Mouse (Mus musculus) B cell, adult 62 days (primary cell): ENCODE results near the gene Cfap36. TPM values are rescaled to one million over a fixed set of nuclear protein-coding genes. Genes with fewer than 3 reads are reported as not detected.

Experiments
- total RNA-seq: library from RNA; stranded (reverse); gene quantifications from 4 replicates; pipeline ENCODE4 v1.2.4, GENCODE M21; 2023

The Cfap36 gene
- total RNA-seq, result 18.4 to 26.9 TPM (median 24.0 TPM) in 4 replicates

DNA sequence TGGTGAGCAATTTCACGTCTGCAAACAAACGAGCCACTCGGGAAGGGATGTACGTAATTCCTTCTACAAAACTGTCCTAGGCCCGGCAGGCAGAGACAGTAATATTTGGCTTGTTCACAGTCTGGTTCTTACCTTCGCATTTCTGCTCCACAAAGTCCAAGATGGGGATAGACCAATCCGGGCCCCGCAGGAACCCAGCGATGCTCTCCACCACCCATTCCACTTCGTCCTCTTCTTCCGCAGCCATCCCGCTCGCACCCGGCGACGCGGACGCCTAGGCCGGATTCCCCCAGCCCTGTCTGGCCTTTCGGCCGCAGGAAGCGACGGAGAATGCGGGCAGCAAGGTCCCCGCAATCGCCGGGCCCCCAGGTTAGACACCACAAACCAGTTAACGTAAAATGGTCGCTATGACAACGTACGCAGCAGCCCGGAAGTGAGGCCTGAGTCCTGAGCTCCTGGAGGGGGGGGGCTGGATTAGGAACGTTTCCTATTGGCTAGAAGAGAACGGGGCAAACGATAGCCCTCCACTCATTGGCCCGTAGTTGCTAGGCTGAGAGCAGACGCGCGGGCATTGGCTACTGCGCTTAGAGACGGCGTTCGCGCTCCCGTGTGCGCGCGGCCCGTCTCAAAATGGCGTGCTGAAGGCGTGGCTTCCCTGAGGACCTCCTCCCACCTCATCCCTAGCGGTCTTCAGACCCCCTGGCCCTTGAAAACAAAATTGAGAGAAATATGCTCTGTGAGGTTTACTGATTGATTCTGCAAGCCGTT, at the start of gene Cfap36:
Gene Cfap36, minus strand, starts transcription at position 527 of the 768 bp plus-strand sequence.

DNA sequence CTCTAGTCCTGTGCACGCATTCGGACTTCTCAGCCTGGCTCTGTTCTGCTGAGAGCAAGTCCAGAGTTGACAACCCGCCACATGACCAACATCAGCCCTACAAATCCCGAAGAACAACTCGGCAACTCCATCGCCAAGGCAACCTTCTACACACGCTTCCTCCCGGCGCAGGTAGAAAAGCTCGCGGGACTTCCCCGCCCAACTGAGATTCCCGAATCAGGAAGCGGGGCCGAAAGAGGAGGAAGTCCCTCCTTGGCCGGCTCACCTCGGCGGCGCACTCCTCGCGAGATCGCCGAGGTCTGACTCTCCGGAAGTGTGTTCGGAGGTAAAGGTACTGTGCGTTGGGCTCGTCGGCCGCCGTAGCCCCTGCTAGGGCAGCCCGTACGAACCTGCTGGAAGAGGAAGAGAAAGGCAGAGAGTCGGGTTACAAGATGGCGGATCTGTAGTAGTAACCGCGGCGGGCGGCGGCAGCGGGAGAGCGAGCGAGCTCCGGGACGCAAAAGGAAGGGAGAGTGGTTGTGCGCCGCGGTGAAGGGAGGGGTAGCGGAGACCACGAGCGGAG, 74.6 kb downstream of the Cfap36 start, which contains the start of gene Ppp4r3b:
Gene Ppp4r3b, plus strand, starts transcription at position 328 of the 562 bp plus-strand sequence.

Other genes starting within 250 kb of the Cfap36 start
- 30.4 to 48.5 TPM (median 39.1 TPM) in 4 replicates for gene Pnpt1, start 116.7 kb downstream of the Cfap36 start, total RNA-seq
- gene Ppp4r3b, start 74.5 kb downstream of the Cfap36 start, total RNA-seq, result 129 to 141 TPM (median 136 TPM) in 4 replicates
- 7.2 to 10.3 TPM (median 9.4 TPM) in 4 replicates for gene Ccdc88a, start 126.2 kb upstream of the Cfap36 start, total RNA-seq